Mouse (Mus musculus) mouse embryonic stem cell (cell line): Measurements from ENCODE around the gene Dbr1.

Experiments used
- in situ Hi-C, 2 experiments: fragments of 300-500 bp; cut with MboI; formaldehyde crosslinking; loops; 1 replicate in 1 of 2; 3 replicates in 1 of 2; pipeline ENCODE4 v1.14.3; 2019 to 2020; ENCODE audit warnings: low sequenced_read_pairs in 2 of 2, low pct_unique_long_range_greater_than_20kb in 1 of 2, mixed read lengths in 1 of 2; ENCODE audit not compliant: unreplicated experiment in 1 of 2

Gene Dbr1

GRCm38 (mm10) chr9:99575677-99576480 is at the start of gene Dbr1:
Gene Dbr1, plus strand, starts transcription at chr9:99575799.
- in situ Hi-C loops, result no loop called here

GRCm38 (mm10) chr9:99531865-99532264 is 43.7 kb upstream of the Dbr1 start:
- in situ Hi-C loops, result no loop called here

GRCm38 (mm10) chr9:99546259-99546658 is 29.3 kb upstream of the Dbr1 start:
- in situ Hi-C loops, result no loop called here

GRCm38 (mm10) chr9:99552068-99552467 is 23.5 kb upstream of the Dbr1 start:
- in situ Hi-C loops, result no loop called here

- in situ Hi-C loops, result no loop called here
Observed at GRCm38 (mm10) chr9:99553049-99553448, 22.6 kb upstream of the Dbr1 start.

GRCm38 (mm10) chr9:99554052-99554451 is 21.5 kb upstream of the Dbr1 start:
- in situ Hi-C loops, result no loop called here

- in situ Hi-C loops, result no loop called here
Observed at GRCm38 (mm10) chr9:99555253-99555652, 20.3 kb upstream of the Dbr1 start.

- in situ Hi-C loops, result no loop called here
Observed at GRCm38 (mm10) chr9:99557580-99558300, 17.9 kb upstream of the Dbr1 start.

- in situ Hi-C loops, result no loop called here
Observed at GRCm38 (mm10) chr9:99558824-99559556, 16.6 kb upstream of the Dbr1 start.

GRCm38 (mm10) chr9:99559557-99559904 is 16.1 kb upstream of the Dbr1 start:
- in situ Hi-C loops, result no loop called here

GRCm38 (mm10) chr9:99560389-99560788 is 15.2 kb upstream of the Dbr1 start:
- in situ Hi-C loops, result no loop called here

- in situ Hi-C loops, result no loop called here
Observed at GRCm38 (mm10) chr9:99563714-99564113, 11.9 kb upstream of the Dbr1 start.

GRCm38 (mm10) chr9:99568023-99568346 is 7.6 kb upstream of the Dbr1 start:
- in situ Hi-C loops, result no loop called here

GRCm38 (mm10) chr9:99568347-99569070 is 7.1 kb upstream of the Dbr1 start, which contains the start of gene Armc8:
Gene Armc8, minus strand, starts transcription at chr9:99568899.
- in situ Hi-C loops, result no loop called here

GRCm38 (mm10) chr9:99569071-99569397 is 6.6 kb upstream of the Dbr1 start:
- in situ Hi-C loops, result no loop called here

GRCm38 (mm10) chr9:99580655-99581054 is 5.1 kb downstream of the Dbr1 start:
- in situ Hi-C loops, result no loop called here

GRCm38 (mm10) chr9:99587505-99588202 is 12.1 kb downstream of the Dbr1 start:
- in situ Hi-C loops, result no loop called here

- in situ Hi-C loops, result loop anchor here in 1 of 2 experiments (5.0 kb wide), 1 partner anchor 71 kb away; no protein-coding TSS in a partner anchor
Observed at GRCm38 (mm10) chr9:99591144-99591543, 15.5 kb downstream of the Dbr1 start.
